Mouse (Mus musculus) splenic B cell, adult 2 months (primary cell): ENCODE measurements around the gene Ift43.

Source experiments
- DNase-seq: peaks from one replicate; pipeline ENCODE4 v3.0.0-alpha.2; 2011; ENCODE audit warnings: low read depth, low spot score
- H3K27me3 ChIP-seq: 2 replicates; pipeline ENCODE4 v1.6.1; 2012; ENCODE audit warnings: mild to moderate bottlenecking, low read length, moderate library complexity, mixed read lengths; ENCODE audit not compliant: control insufficient read depth, poor library complexity, insufficient read depth, severe bottlenecking
- H3K36me3 ChIP-seq: 2 replicates; pipeline ENCODE4 v1.6.1; 2012; ENCODE audit warnings: mild to moderate bottlenecking, low read length, moderate library complexity, mixed read lengths; ENCODE audit not compliant: control insufficient read depth, poor library complexity, insufficient read depth, severe bottlenecking

Ift43 gene

GRCm38 (mm10) chr12:86064796-86065195 is 17.5 kb upstream of the Ift43 start:
- no peaks in the 10 kb centered on the region for H3K36me3 ChIP-seq
- no peak for DNase-seq
- no peaks in the 10 kb centered on the region for H3K27me3 ChIP-seq

GRCm38 (mm10) chr12:86071432-86071831 is 10.9 kb upstream of the Ift43 start:
- DNase-seq, result no peak
- Histone ChIP-seq H3K27me3 (no peaks in the 10 kb centered on the region), H3K36me3 (no peaks in the 10 kb centered on the region)

- Histone ChIP-seq H3K27me3 (no peaks in the 10 kb centered on the region), H3K36me3 (no peaks in the 10 kb centered on the region)
- no peak for DNase-seq
These were observed 7.7 kb upstream of the Ift43 start for GRCm38 (mm10) chr12:86074681-86075080.

GRCm38 (mm10) chr12:86075358-86075757 is 7.0 kb upstream of the Ift43 start:
- Histone ChIP-seq H3K27me3 (no peaks in the 10 kb centered on the region), H3K36me3 (no peaks in the 10 kb centered on the region)
- DNase-seq, result no peak

GRCm38 (mm10) chr12:86076321-86076901 is 5.9 kb upstream of the Ift43 start:
- Histone ChIP-seq H3K36me3 (no peaks in the 10 kb centered on the region), H3K27me3 (no peaks in the 10 kb centered on the region)
- no peak for DNase-seq

GRCm38 (mm10) chr12:86077322-86077721 is 5.0 kb upstream of the Ift43 start:
- Histone ChIP-seq H3K27me3 (no peaks in the 10 kb centered on the region), H3K36me3 (no peaks in the 10 kb centered on the region)
- no peak for DNase-seq

GRCm38 (mm10) chr12:86077736-86078135 is 4.6 kb upstream of the Ift43 start:
- no peak for DNase-seq
- peaks cover 3% of the 10 kb centered on the region; the same call in 1 of the 2 replicates for H3K27me3 ChIP-seq
- no peaks in the 10 kb centered on the region for H3K36me3 ChIP-seq

- H3K27me3 ChIP-seq, result peaks cover 5% of the 10 kb centered on the region; the same call in 1 of the 2 replicates
- no peaks in the 10 kb centered on the region for H3K36me3 ChIP-seq
- DNase-seq, result no peak
These were observed 4.2 kb upstream of the Ift43 start for GRCm38 (mm10) chr12:86078176-86078552.

- Histone ChIP-seq H3K27me3 (peaks cover 5% of the 10 kb centered on the region; the same call in 1 of the 2 replicates), H3K36me3 (no peaks in the 10 kb centered on the region)
- peak; percentile 64 for DNase-seq
These were observed 3.7 kb upstream of the Ift43 start, which contains the start of gene Tgfb3 for GRCm38 (mm10) chr12:86078553-86079201. Gene Tgfb3 (minus strand): TSS chr12:86079041.

- peak; percentile 90 for DNase-seq
- Histone ChIP-seq H3K27me3 (peaks cover 5% of the 10 kb centered on the region; the same call in 1 of the 2 replicates), H3K36me3 (no peaks in the 10 kb centered on the region)
These were observed 3.1 kb upstream of the Ift43 start for GRCm38 (mm10) chr12:86079202-86079667.

GRCm38 (mm10) chr12:86085873-86086272 is 3.5 kb downstream of the Ift43 start:
- peaks cover 5% of the 10 kb centered on the region; the same call in 1 of the 2 replicates for H3K27me3 ChIP-seq
- DNase-seq, result no peak
- no peaks in the 10 kb centered on the region for H3K36me3 ChIP-seq

- peaks cover 5% of the 10 kb centered on the region; the same call in 1 of the 2 replicates for H3K27me3 ChIP-seq
- H3K36me3 ChIP-seq, result no peaks in the 10 kb centered on the region
- DNase-seq, result no peak
These were observed 4.2 kb downstream of the Ift43 start for GRCm38 (mm10) chr12:86086550-86086949.

- DNase-seq, result no peak
These were observed 5.7 kb downstream of the Ift43 start for GRCm38 (mm10) chr12:86088042-86088441.

GRCm38 (mm10) chr12:86090764-86091163 is 8.4 kb downstream of the Ift43 start:
- no peaks in the 10 kb centered on the region for H3K36me3 ChIP-seq
- no peak for DNase-seq
- no peaks in the 10 kb centered on the region for H3K27me3 ChIP-seq

More at GRCm38 (mm10) chr12:86088042-86088441, 5.7 kb downstream of the Ift43 start:
- H3K36me3 ChIP-seq, result no peaks in the 10 kb centered on the region
- no peaks in the 10 kb centered on the region for H3K27me3 ChIP-seq

GRCm38 (mm10) chr12:86091601-86092132 is 9.3 kb downstream of the Ift43 start:
- DNase-seq, result no peak
- Histone ChIP-seq H3K36me3 (no peaks in the 10 kb centered on the region), H3K27me3 (no peaks in the 10 kb centered on the region)
